Mouse (Mus musculus): ENCODE measurements at regions not wholly inside any gene's neighbourhood (a gene's known extent, or its start where the extent isn't known, plus 50 kb on each side); places are given as distances from the start of the nearest gene placed in this dataset.

DNA sequence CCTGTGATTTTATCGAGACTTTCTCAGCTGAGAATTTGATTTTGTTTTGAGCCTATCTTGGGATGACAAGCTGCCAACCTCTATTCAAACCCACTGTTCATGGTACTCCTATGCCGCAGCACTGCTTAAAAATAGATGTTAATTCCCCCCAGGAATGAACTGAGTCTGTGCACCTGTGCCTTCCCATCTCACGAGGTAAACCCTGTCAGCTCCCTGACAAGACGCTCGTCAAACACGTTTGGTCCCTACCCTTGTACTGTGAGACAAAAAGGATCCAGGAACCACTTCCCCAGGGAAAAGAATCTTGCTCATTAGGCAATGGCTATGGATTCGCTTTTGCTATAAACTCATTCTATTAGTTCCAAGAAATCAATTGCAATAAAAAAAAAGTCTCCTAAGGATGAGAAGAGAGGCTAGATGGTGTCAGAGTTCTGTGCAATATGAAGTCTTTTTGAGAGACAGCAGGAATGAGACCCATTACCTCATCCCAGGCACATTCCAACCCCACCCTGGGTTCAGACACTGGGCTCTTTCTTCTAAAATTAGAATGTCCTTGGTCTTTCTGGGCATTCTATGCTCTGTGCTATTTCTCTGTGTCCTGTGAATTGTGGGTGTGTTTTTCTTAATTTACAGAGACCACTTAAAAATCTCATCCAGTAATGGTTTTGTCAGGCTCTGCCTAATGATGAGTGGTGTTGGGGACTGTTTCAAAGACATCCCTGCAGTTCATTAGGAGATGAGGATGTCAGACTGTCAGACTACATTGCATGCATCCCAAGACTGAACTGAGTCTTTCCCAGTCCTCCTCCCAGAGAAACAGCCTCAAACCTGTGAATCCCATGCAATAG, 167.7 kb upstream of the Pabpc6 start:
- H3K36me3 ChIP-seq (ENCODE audit: insufficient read depth, low read length), result no peaks in the 10 kb centered on the region
- no peaks in the 10 kb centered on the region for H3K27me3 ChIP-seq (ENCODE audit: insufficient read depth, low read length)
- H3K9me3 ChIP-seq (ENCODE audit: low read length), result no peaks in the 10 kb centered on the region
- H3K4me1 ChIP-seq (replicated peaks; ENCODE audit: low read depth, low read length), result no peaks in the 10 kb centered on the region
- TF ChIP-seq POU5F1 (IDR thresholded peaks at IDR 0.05; ENCODE audit: borderline replicate concordance, low read length), result no peak
- no peak for TF ChIP-seq CTCF (conservative IDR thresholded peaks at IDR 0.05; ENCODE audit: low read length)
- H3K4me3 ChIP-seq (replicated peaks; ENCODE audit: low read length), result no peak overlapping the region

DNA sequence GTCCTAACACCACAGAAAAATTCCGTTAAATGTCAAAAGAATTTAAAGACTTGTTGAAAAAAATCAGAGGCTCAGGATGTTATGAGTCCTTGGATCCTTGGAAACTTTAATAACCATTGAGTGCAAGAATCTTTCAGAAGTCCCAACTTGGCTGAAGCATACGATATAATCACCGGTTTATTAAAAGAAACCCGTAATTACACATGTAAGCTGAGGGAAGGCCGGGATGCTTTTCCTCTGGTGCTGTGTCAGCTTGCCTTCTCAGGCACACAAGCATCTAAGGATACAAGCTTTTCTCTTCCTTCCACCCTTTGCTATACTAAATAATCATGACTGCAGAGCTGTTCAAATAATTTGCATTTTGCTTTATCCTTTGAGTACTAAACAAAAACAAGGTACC, 160.4 kb upstream of the Pabpc6 start:
- Histone ChIP-seq H3K27me3 (ENCODE audit: insufficient read depth, low read length) (no peaks in the 10 kb centered on the region), H3K4me1 (replicated peaks; ENCODE audit: low read depth, low read length) (no peaks in the 10 kb centered on the region), H3K4me3 (replicated peaks; ENCODE audit: low read length) (no peak overlapping the region), H3K36me3 (ENCODE audit: insufficient read depth, low read length) (no peaks in the 10 kb centered on the region), H3K9me3 (ENCODE audit: low read length) (no peaks in the 10 kb centered on the region)
- no peak for TF ChIP-seq NANOG (IDR thresholded peaks at IDR 0.05; ENCODE audit: borderline replicate concordance, low read length)
- TF ChIP-seq CTCF (conservative IDR thresholded peaks at IDR 0.05; ENCODE audit: low read length), result no peak
- no peak for TF ChIP-seq POU5F1 (IDR thresholded peaks at IDR 0.05; ENCODE audit: borderline replicate concordance, low read length)

DNA sequence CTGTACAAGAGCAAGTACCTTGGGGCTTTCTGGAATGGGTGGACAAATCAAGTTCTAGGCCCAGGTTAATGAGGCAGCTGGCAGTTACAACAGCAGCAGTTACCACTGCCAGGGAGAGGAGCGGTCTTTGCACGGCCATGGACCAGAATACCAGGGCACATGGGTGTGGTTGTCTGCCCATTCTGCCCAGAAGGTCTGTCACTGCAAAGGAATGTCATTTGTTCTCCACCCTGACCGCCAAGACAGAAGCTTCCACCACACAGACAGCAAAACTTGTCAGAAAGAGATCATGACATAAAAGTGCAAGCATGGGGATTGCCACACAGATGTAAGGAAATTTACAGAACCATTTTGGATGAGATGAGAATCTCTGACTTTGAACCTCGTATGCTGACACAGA, 151.8 kb upstream of the Pabpc6 start:
- H3K9me3 ChIP-seq (ENCODE audit: low read length), result peaks cover 14% of the 10 kb centered on the region
- no peaks in the 10 kb centered on the region for H3K4me1 ChIP-seq (replicated peaks; ENCODE audit: low read depth, low read length)
- H3K36me3 ChIP-seq (ENCODE audit: insufficient read depth, low read length), result no peaks in the 10 kb centered on the region
- no peaks in the 10 kb centered on the region for H3K27me3 ChIP-seq (ENCODE audit: insufficient read depth, low read length)
- H3K4me3 ChIP-seq (replicated peaks; ENCODE audit: low read length), result no peak overlapping the region
- TF ChIP-seq NANOG (IDR thresholded peaks at IDR 0.05; ENCODE audit: borderline replicate concordance, low read length) (no peak), CTCF (conservative IDR thresholded peaks at IDR 0.05; ENCODE audit: low read length) (no peak), POU5F1 (IDR thresholded peaks at IDR 0.05; ENCODE audit: borderline replicate concordance, low read length) (no peak)

DNA sequence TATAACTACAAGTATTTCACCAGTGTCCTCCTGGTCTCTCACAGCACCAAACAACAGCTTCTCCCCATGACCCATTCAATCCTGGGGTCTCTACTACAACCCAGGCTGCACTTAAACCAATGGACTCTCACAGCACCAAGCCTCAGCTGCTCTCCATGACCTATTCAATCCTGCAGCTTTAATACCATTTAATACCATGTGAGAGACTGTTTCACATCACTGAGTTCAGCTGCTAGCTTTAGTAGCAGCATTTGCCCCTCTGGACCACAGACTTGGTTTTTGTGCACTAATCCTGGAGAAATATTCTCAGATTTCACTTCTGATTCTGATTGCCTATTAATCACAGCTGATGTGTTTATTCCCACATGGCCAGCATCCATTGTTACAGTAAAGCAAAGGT, 147.5 kb upstream of the Pabpc6 start:
- Histone ChIP-seq H3K4me3 (replicated peaks; ENCODE audit: low read length) (no peak overlapping the region), H3K36me3 (ENCODE audit: insufficient read depth, low read length) (no peaks in the 10 kb centered on the region), H3K4me1 (replicated peaks; ENCODE audit: low read depth, low read length) (no peaks in the 10 kb centered on the region), H3K9me3 (ENCODE audit: low read length) (peaks cover 6% of the 10 kb centered on the region), H3K27me3 (ENCODE audit: insufficient read depth, low read length) (no peaks in the 10 kb centered on the region)
- TF ChIP-seq CTCF (conservative IDR thresholded peaks at IDR 0.05; ENCODE audit: low read length) (no peak), NANOG (IDR thresholded peaks at IDR 0.05; ENCODE audit: borderline replicate concordance, low read length) (no peak), POU5F1 (IDR thresholded peaks at IDR 0.05; ENCODE audit: borderline replicate concordance, low read length) (no peak)

DNA sequence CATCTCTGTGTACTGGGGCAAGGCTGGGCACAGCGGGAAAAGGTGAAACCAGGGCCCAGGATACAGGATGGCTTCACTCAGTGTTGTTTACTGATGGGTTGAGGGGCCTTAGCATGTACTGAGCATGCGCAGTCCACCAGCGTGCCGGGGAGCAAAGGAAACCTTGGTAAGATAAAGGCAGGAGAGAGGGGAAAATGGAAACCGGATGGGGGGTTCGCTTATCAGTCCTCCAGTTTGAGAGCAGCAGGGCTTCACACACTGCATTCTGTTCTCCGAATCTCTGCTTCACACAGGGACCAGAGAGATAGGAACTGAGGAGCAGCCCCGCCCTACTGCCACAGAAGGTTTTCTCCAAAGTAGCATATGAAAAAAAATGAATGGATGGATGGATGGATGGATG, 127.6 kb upstream of the Pabpc6 start:
- Histone ChIP-seq H3K36me3 (ENCODE audit: insufficient read depth, low read length) (no peaks in the 10 kb centered on the region), H3K4me3 (replicated peaks; ENCODE audit: low read length) (no peak overlapping the region), H3K27me3 (ENCODE audit: insufficient read depth, low read length) (no peaks in the 10 kb centered on the region), H3K9me3 (ENCODE audit: low read length) (peaks cover 33% of the 10 kb centered on the region), H3K4me1 (replicated peaks; ENCODE audit: low read depth, low read length) (peaks cover 10% of the 10 kb centered on the region)
- TF ChIP-seq NANOG (IDR thresholded peaks at IDR 0.05; ENCODE audit: borderline replicate concordance, low read length), result no peak
- no peak for TF ChIP-seq CTCF (conservative IDR thresholded peaks at IDR 0.05; ENCODE audit: low read length)
- no peak for TF ChIP-seq POU5F1 (IDR thresholded peaks at IDR 0.05; ENCODE audit: borderline replicate concordance, low read length)

DNA sequence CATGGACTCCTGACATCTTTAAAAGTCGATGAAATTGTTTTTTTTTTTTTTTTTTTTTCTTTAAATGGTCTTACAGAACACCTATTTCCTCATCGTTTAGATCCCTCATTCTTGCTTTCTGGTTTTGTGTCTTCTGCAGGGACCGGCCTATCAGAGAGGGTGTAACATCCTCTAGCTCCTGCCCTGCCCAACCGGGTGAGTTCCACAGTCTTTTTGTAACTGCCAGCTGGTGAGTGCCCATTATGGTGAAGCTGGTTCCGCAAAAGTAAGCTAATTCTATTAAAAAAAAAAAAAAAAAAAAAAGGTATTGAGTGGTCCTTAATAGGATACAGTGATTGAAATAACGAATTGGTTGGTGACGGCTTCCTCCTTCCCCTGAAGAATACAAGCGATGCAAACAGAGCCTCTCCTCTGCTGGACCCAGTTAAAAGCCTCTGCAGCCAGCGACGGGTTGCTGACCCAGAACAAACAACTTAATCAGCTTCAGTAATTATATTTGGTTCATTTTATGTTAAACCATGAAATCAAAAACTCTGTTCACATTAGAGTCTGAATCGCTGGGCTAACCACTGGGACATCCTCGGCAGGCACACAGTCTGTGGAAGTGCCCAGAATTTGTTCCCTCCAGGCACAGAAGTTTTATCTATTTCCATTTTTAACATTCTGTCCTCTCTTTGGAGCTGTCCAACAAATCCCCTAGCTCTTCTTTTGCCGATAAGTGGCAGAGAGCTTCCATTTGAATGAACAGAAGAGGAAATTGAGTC, 126.9 kb upstream of the Pabpc6 start:
- TF ChIP-seq CTCF (conservative IDR thresholded peaks at IDR 0.05; ENCODE audit: low read length), result no peak
- TF ChIP-seq POU5F1 (IDR thresholded peaks at IDR 0.05; ENCODE audit: borderline replicate concordance, low read length), result no peak
- TF ChIP-seq NANOG (IDR thresholded peaks at IDR 0.05; ENCODE audit: borderline replicate concordance, low read length), result no peak
- Histone ChIP-seq H3K36me3 (ENCODE audit: insufficient read depth, low read length) (no peaks in the 10 kb centered on the region), H3K27me3 (ENCODE audit: insufficient read depth, low read length) (no peaks in the 10 kb centered on the region)

DNA sequence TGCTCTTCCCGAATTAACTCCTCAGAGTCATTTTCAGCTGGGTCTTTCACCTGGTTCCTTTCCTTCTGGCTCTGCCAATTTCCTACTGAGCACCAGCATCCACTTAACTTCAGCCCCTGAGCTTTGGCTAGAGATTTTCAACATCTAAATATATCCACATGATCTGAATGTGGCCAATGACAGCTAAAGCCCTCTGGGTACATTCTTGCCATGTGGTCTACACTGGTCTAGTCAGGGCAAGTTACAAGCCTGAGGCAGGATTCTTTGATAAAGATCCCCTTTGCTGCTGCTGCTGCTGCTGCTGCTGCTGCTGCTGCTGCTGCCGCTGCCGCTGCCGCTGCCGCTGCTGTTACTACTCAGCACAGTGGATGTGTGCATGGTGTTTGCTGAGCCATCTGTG, 109.3 kb upstream of the Pabpc6 start:
- no peak for TF ChIP-seq CTCF (conservative IDR thresholded peaks at IDR 0.05; ENCODE audit: low read length)
- TF ChIP-seq NANOG (IDR thresholded peaks at IDR 0.05; ENCODE audit: borderline replicate concordance, low read length), result no peak
- TF ChIP-seq POU5F1 (IDR thresholded peaks at IDR 0.05; ENCODE audit: borderline replicate concordance, low read length), result no peak
- H3K4me3 ChIP-seq (replicated peaks; ENCODE audit: low read length), result no peak overlapping the region
- no peaks in the 10 kb centered on the region for H3K27me3 ChIP-seq (ENCODE audit: insufficient read depth, low read length)
- H3K9me3 ChIP-seq (ENCODE audit: low read length), result peaks cover 45% of the 10 kb centered on the region
- H3K36me3 ChIP-seq (ENCODE audit: insufficient read depth, low read length), result 0 out of 2 replicates have a peak, but pooled peaks cover 2% of the 10 kb centered on the region
- no peaks in the 10 kb centered on the region for H3K4me1 ChIP-seq (replicated peaks; ENCODE audit: low read depth, low read length)

More for the DNA sequence above, 126.9 kb upstream of the Pabpc6 start:
- Histone ChIP-seq H3K4me3 (replicated peaks; ENCODE audit: low read length) (no peak overlapping the region), H3K9me3 (ENCODE audit: low read length) (peaks cover 38% of the 10 kb centered on the region), H3K4me1 (replicated peaks; ENCODE audit: low read depth, low read length) (peaks cover 8% of the 10 kb centered on the region)

DNA sequence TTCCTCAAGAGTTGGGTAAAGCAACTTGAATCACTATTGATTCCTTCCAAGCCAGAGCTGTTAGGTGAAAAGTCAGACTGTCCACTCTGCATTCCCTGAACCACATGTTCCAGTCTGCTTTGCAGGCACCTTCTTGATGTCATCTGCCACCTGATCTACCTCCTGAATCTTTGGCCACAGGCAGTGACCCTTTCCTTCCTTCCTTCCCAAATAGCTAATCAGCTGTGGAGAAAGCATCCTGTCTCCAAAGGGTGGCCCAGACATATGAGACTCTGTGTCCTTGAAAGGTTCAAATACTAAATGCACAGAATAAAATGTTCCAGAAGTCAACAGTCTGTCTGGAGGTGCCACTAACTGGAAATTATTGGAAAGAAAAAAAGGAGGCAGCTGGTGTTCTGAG, 107.6 kb upstream of the Pabpc6 start:
- Histone ChIP-seq H3K4me1 (replicated peaks; ENCODE audit: low read depth, low read length) (no peaks in the 10 kb centered on the region), H3K36me3 (ENCODE audit: insufficient read depth, low read length) (0 out of 2 replicates have a peak, but pooled peaks cover 2% of the 10 kb centered on the region)
- TF ChIP-seq CTCF (conservative IDR thresholded peaks at IDR 0.05; ENCODE audit: low read length), result no peak
- no peak for TF ChIP-seq POU5F1 (IDR thresholded peaks at IDR 0.05; ENCODE audit: borderline replicate concordance, low read length)
- no peak for TF ChIP-seq NANOG (IDR thresholded peaks at IDR 0.05; ENCODE audit: borderline replicate concordance, low read length)

More for the DNA sequence above, 107.6 kb upstream of the Pabpc6 start:
- Histone ChIP-seq H3K27me3 (ENCODE audit: insufficient read depth, low read length) (no peaks in the 10 kb centered on the region), H3K9me3 (ENCODE audit: low read length) (peaks cover 46% of the 10 kb centered on the region), H3K4me3 (replicated peaks; ENCODE audit: low read length) (no peak overlapping the region)
